Comparison of ENCODE assay signal across 8 mouse cellular contexts in the genomic region with DNA sequence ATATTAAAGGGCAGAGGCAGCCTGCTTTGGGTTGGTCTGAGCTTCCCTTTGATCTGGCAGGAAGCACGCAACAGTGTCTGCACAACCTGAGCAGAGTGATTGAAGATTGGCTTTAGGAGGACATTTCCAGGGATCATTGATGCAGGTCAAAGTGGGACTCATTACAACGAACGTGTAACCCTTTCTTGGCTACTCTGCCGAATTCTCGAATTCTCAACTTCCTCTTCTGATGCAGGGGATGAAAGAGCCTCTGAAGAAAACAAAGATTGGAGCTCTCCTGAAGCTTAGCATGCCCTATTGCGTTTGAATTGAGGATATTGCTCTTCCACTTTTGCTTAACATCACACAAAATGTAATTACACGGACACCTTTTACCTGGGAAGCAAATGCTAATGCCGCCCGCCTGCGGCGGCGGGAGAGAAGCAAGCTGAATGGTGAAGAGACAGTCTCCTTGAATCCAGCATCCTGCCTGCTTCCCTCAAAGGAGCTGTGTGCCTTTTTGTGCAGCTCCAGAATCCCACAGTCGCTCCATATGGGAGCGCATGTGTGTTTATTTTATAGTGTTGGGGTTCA.
DNase-seq lines count a peak whose midpoint lies in the region; ATAC-seq lines count a peak whose summit lies in the region.

No protein-coding gene starts in this region.

- peak; percentile 48 for DNase-seq in layer of hippocampus, adult 11-12 months (ENCODE audit: low spot score)
- no peak for DNase-seq in layer of hippocampus, postnatal 10 days (ENCODE audit: low spot score in 2 of 2)
- DNase-seq in layer of hippocampus, adult 9-11 months, result peak; percentile 38
- DNase-seq in right cerebral cortex, postnatal 25 days, result peak; percentile 36
- DNase-seq in spleen, adult 18-20 months, result no peak
- DNase-seq in yolk sac, embryonic 10.5 days (ENCODE audit: low spot score), result no peak
- DNase-seq in gastrocnemius, adult 8-10 months (ENCODE audit: low spot score in 2 of 2), result no peak

- no peak overlapping the region for H3K27ac ChIP-seq in embryonic facial prominence, embryonic 13.5 days

- no peaks in the 10 kb centered on the region for H3K9me3 ChIP-seq in embryonic facial prominence, embryonic 13.5 days

- H3K4me3 ChIP-seq in embryonic facial prominence, embryonic 13.5 days, result peak overlapping the region; percentile 29

- peaks cover 19% of the 10 kb centered on the region for H3K27me3 ChIP-seq in embryonic facial prominence, embryonic 13.5 days

- ATAC-seq in embryonic facial prominence, embryonic 13.5 days (ENCODE audit: insufficient number of reproducible peaks, insufficient read depth, low FRiP score, low TSS enrichment, low read depth), result no peak

- peak overlapping the region; percentile 55 for H3K4me2 ChIP-seq in embryonic facial prominence, embryonic 13.5 days

- H3K9ac ChIP-seq in embryonic facial prominence, embryonic 13.5 days, result peak overlapping the region; percentile 32; the same call in 1 of the 2 replicates

- H3K4me1 ChIP-seq in embryonic facial prominence, embryonic 13.5 days, result peaks cover 6% of the 10 kb centered on the region; the same call in 1 of the 2 replicates

- H3K36me3 ChIP-seq in embryonic facial prominence, embryonic 13.5 days, result no peaks in the 10 kb centered on the region

- 3% methylated on average over 14 of the region's 14 CpGs for WGBS in embryonic facial prominence, embryonic 13.5 days

Comparison
In these comparisons a context has a peak if more than half of its experiments do, and no peak if none do; other contexts are left out.
1. DNase-seq: peak in layer of hippocampus, adult 11-12 months (single experiment), layer of hippocampus, adult 9-11 months (single experiment) and right cerebral cortex, postnatal 25 days (single experiment); none in layer of hippocampus, postnatal 10 days (0 of 2), spleen, adult 18-20 months (0 of 2), yolk sac, embryonic 10.5 days (single experiment) and gastrocnemius, adult 8-10 months (0 of 2).